Mouse (Mus musculus) spleen, adult 2 months (tissue): Measurements from ENCODE around the gene Gpr176.

ENCODE experiments used
- CTCF ChIP-seq: fragments of 200-500 bp; IDR thresholded peaks from 2 replicates; pipeline ENCODE4 v1.5.1; 2011; ENCODE audit warnings: mild to moderate bottlenecking, inconsistent platforms; ENCODE audit not compliant: insufficient read depth, insufficient read length, insufficient replicate concordance; ENCODE audit errors: extremely low read depth
- POLR2A ChIP-seq: fragments of 200-500 bp; IDR thresholded peaks from 2 replicates; pipeline ENCODE4 v1.6.1; 2011; ENCODE audit warnings: low read depth, low read length, inconsistent platforms

DNA sequence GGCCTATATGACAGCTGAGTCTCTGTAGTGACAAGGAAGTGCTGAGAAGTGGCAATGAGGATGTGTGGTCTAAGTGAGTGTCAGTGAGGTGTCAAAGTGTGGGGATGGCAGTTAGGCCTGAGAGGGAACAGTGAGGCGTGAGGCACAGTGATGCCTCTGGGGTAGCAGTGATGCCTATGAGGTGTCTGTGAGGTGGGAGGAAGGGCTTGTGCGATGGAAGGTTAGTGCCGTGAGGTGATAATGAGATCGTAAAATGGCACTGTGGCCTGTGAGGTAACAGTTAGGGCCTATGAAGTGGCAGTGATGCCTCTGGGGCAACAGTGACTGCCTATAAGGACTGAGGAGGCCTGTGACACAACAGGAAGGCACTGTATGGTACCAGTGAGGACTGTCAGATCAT is 69.8 kb downstream of the Gpr176 start:
- no peak for TF ChIP-seq POLR2A
- no peak for TF ChIP-seq CTCF
